Comparison of ENCODE assay signal across 14 mouse cellular contexts in the genomic region with DNA sequence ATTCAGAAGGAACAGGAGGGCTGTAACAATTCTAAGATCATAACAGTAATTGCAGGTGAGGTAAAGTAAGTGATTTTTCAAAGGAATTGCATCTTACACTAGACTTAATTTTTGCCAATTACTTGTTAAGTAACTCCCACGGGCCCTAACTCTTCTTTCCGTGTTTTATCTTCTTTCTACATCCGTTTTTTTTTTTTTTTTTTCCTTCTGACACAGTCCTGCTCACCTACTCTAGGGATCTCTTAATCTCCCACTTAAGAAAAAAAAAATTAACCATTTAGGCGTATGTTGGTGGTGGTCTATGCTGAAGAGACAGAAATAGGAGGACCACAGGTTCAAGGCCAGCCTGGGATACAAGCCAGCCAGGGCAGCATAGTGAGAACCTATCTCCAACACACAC. TPM values are rescaled to one million over a fixed set of nuclear protein-coding genes. Genes with fewer than 3 reads are reported as not detected.
A peak's percentile ranks its signal among the peaks of the same experiment; 100 is the strongest.
DNase-seq lines count a peak whose midpoint lies in the region; ATAC-seq and TF ChIP-seq lines count a peak whose summit lies in the region.
"Had no signal": no experiment of that assay in that cellular context is flagged by ENCODE, and none has a peak within 500 bp of the region (broad histone marks: within the 10 kb centered on the region; RNA-seq: fewer than 3 reads in every experiment).

No protein-coding gene starts in this region.

- WGBS in heart, postnatal 0 days, result 40% methylated on average over 4 of the region's 4 CpGs
- 40% methylated on average over 4 of the region's 4 CpGs for WGBS in heart, embryonic 11.5 days (ENCODE audit: insufficient replicate concordance)
- 81% methylated on average over 4 of the region's 4 CpGs for WGBS in midbrain, embryonic 10.5 days
- 74% methylated on average over 4 of the region's 4 CpGs for WGBS in midbrain, embryonic 13.5 days
- WGBS in embryonic facial prominence, embryonic 10.5 days, result 75% methylated on average over 4 of the region's 4 CpGs
- WGBS in liver, postnatal 0 days (ENCODE audit: insufficient replicate concordance), result 47% methylated on average over 4 of the region's 4 CpGs

- no peaks in the 10 kb centered on the region for H3K27me3 ChIP-seq in heart, postnatal 0 days (ENCODE audit: control insufficient read depth, insufficient read depth, low read length)
- no peaks in the 10 kb centered on the region for H3K27me3 ChIP-seq in heart, embryonic 11.5 days (ENCODE audit: control insufficient read depth, insufficient read depth, low read length)
- H3K27me3 ChIP-seq in midbrain, embryonic 10.5 days (ENCODE audit: low read depth, poor library complexity, severe bottlenecking), result no peaks in the 10 kb centered on the region
- H3K27me3 ChIP-seq in midbrain, embryonic 13.5 days, result 0 out of 2 replicates have a peak, but pooled peaks cover 6% of the 10 kb centered on the region
- no peaks in the 10 kb centered on the region for H3K27me3 ChIP-seq in embryonic facial prominence, embryonic 10.5 days (replicated peaks; ENCODE audit: low read depth, poor library complexity, severe bottlenecking)
- H3K27me3 ChIP-seq in liver, postnatal 0 days (ENCODE audit: insufficient read depth, low read length), result no peaks in the 10 kb centered on the region
- H3K27me3 ChIP-seq: intestine, embryonic 15.5 days; liver, embryonic 13.5 days had no signal

- no peak overlapping the region for H3K9ac ChIP-seq in heart, postnatal 0 days (replicated peaks; ENCODE audit: low read depth, low read length)
- H3K9ac ChIP-seq in heart, embryonic 11.5 days (ENCODE audit: low read depth, low read length), result no peak overlapping the region
- no peak overlapping the region for H3K9ac ChIP-seq in midbrain, embryonic 13.5 days (replicated peaks)
- H3K9ac ChIP-seq in liver, postnatal 0 days (replicated peaks), result no peak overlapping the region

- H3K4me3 ChIP-seq in heart, postnatal 0 days (ENCODE audit: low read depth, low read length), result no peak overlapping the region
- no peak overlapping the region for H3K4me3 ChIP-seq in heart, embryonic 11.5 days (ENCODE audit: low read depth, low read length)
- H3K4me3 ChIP-seq in midbrain, embryonic 10.5 days, result peak overlapping the region; percentile 89; the same call in 1 of the 2 replicates
- no peak overlapping the region for H3K4me3 ChIP-seq in midbrain, embryonic 13.5 days (replicated peaks)
- peak overlapping the region; percentile 92; the same call in 1 of the 2 replicates for H3K4me3 ChIP-seq in embryonic facial prominence, embryonic 10.5 days
- H3K4me3 ChIP-seq in liver, postnatal 0 days (ENCODE audit: low read depth, low read length), result no peak overlapping the region; the same call in 1 of the 2 replicates

- no peak for TF ChIP-seq CTCF in heart, postnatal 0 days (IDR thresholded peaks at IDR 0.05; ENCODE audit: low read depth)
- no peak for TF ChIP-seq CTCF in liver, postnatal 0 days (IDR thresholded peaks at IDR 0.05; ENCODE audit: low read depth)

- H3K4me2 ChIP-seq in heart, postnatal 0 days (ENCODE audit: low read depth, low read length), result peak overlapping the region; percentile 76; the same call in 1 of the 2 replicates
- no peak overlapping the region for H3K4me2 ChIP-seq in heart, embryonic 11.5 days
- H3K4me2 ChIP-seq in midbrain, embryonic 13.5 days (replicated peaks), result no peak overlapping the region
- peak overlapping the region; percentile 93; the same call in 1 of the 2 replicates for H3K4me2 ChIP-seq in liver, postnatal 0 days (ENCODE audit: low read depth, low read length)

- H3K4me1 ChIP-seq in heart, postnatal 0 days (ENCODE audit: control insufficient read depth, insufficient read depth), result no peaks in the 10 kb centered on the region
- H3K4me1 ChIP-seq in heart, embryonic 11.5 days (ENCODE audit: control insufficient read depth, insufficient read depth, low read length), result no peaks in the 10 kb centered on the region
- peaks cover 25% of the 10 kb centered on the region for H3K4me1 ChIP-seq in midbrain, embryonic 10.5 days
- H3K4me1 ChIP-seq in midbrain, embryonic 13.5 days (replicated peaks), result peaks cover 9% of the 10 kb centered on the region; the same call in 1 of the 2 replicates
- H3K4me1 ChIP-seq in embryonic facial prominence, embryonic 10.5 days, result peaks cover 11% of the 10 kb centered on the region
- 0 out of 2 replicates have a peak, but pooled peaks cover 6% of the 10 kb centered on the region for H3K4me1 ChIP-seq in liver, postnatal 0 days (ENCODE audit: insufficient read depth)
- H3K4me1 ChIP-seq: intestine, embryonic 15.5 days had no signal

- no peak for TF ChIP-seq EP300 in heart, postnatal 0 days (IDR thresholded peaks at IDR 0.05; ENCODE audit: low read depth)
- no peak for TF ChIP-seq EP300 in liver, postnatal 0 days (IDR thresholded peaks at IDR 0.05; ENCODE audit: low read depth)

- H3K27ac ChIP-seq in heart, postnatal 0 days (ENCODE audit: low read depth), result no peak overlapping the region
- no peak overlapping the region for H3K27ac ChIP-seq in heart, embryonic 11.5 days (ENCODE audit: low read depth, low read length)
- no peak overlapping the region for H3K27ac ChIP-seq in midbrain, embryonic 10.5 days (replicated peaks)
- H3K27ac ChIP-seq in midbrain, embryonic 13.5 days, result no peak overlapping the region
- no peak overlapping the region for H3K27ac ChIP-seq in embryonic facial prominence, embryonic 10.5 days (replicated peaks)
- no peak overlapping the region for H3K27ac ChIP-seq in liver, postnatal 0 days (ENCODE audit: low read depth)
- H3K27ac ChIP-seq: intestine, embryonic 15.5 days had no signal

- no peak for DNase-seq in heart, postnatal 0 days (ENCODE audit: low spot score)
- DNase-seq in midbrain, embryonic 10.5 days (ENCODE audit: low spot score), result no peak
- no peak for DNase-seq in embryonic facial prominence, embryonic 10.5 days (ENCODE audit: low spot score)
- DNase-seq in liver, postnatal 0 days, result no peak
- DNase-seq in kidney, postnatal 14 days, result no peak
- DNase-seq: adrenal gland, postnatal 10 days; embryo, embryonic 11 days; gastrocnemius, postnatal 36 days; layer of hippocampus, adult 9-11 months; liver, embryonic 13.5 days; retina, postnatal 1 day had no signal

- no peaks in the 10 kb centered on the region for H3K9me3 ChIP-seq in heart, postnatal 0 days (replicated peaks; ENCODE audit: control insufficient read depth, low read length)
- no peaks in the 10 kb centered on the region for H3K9me3 ChIP-seq in heart, embryonic 11.5 days (replicated peaks; ENCODE audit: control insufficient read depth, low read length)
- H3K9me3 ChIP-seq in midbrain, embryonic 10.5 days (replicated peaks), result no peaks in the 10 kb centered on the region
- no peaks in the 10 kb centered on the region for H3K9me3 ChIP-seq in midbrain, embryonic 13.5 days
- H3K9me3 ChIP-seq in embryonic facial prominence, embryonic 10.5 days, result no peaks in the 10 kb centered on the region
- H3K9me3 ChIP-seq in liver, postnatal 0 days (ENCODE audit: low read length), result no peaks in the 10 kb centered on the region
- H3K9me3 ChIP-seq: intestine, embryonic 15.5 days; liver, embryonic 13.5 days had no signal

- peaks cover 5% of the 10 kb centered on the region; the same call in 1 of the 2 replicates for H3K36me3 ChIP-seq in heart, postnatal 0 days (replicated peaks; ENCODE audit: control insufficient read depth, insufficient read depth, low read length)
- H3K36me3 ChIP-seq in heart, embryonic 11.5 days (ENCODE audit: control insufficient read depth, insufficient read depth, low read length), result no peaks in the 10 kb centered on the region
- H3K36me3 ChIP-seq in midbrain, embryonic 10.5 days, result no peaks in the 10 kb centered on the region
- no peaks in the 10 kb centered on the region for H3K36me3 ChIP-seq in midbrain, embryonic 13.5 days
- 0 out of 2 replicates have a peak, but pooled peaks cover 5% of the 10 kb centered on the region for H3K36me3 ChIP-seq in embryonic facial prominence, embryonic 10.5 days (replicated peaks)
- no peaks in the 10 kb centered on the region for H3K36me3 ChIP-seq in liver, postnatal 0 days (replicated peaks; ENCODE audit: insufficient read depth, low read length)
- H3K36me3 ChIP-seq: intestine, embryonic 15.5 days; liver, embryonic 13.5 days had no signal

- ATAC-seq in heart, postnatal 0 days (ENCODE audit: insufficient read depth, low read depth), result no peak
- no peak for ATAC-seq in heart, embryonic 11.5 days (replicated peaks; ENCODE audit: insufficient number of reproducible peaks, low FRiP score, low TSS enrichment)
- no peak for ATAC-seq in midbrain, embryonic 13.5 days
- ATAC-seq in liver, postnatal 0 days, result no peak

RNA-seq across cellular contexts. Expression of a gene that starts 1.2 kb away (rescaled TPM):
- 14.5 and 24.3 TPM in 2 replicates for total RNA-seq in heart, postnatal 0 days (2014; rRNA removed; ENCODE audit: low replicate concordance)
- polyA plus RNA-seq in heart, postnatal 0 days (2015; fragmentation: Nextera tagmentation; extraction: Ambion mirVana), result 29.7 and 32.2 TPM in 2 replicates
- 20.9 and 22.1 TPM in 2 replicates for polyA plus RNA-seq in heart, embryonic 11.5 days (2014; fragmentation: Nextera tagmentation; extraction: Ambion mirVana)
- 32.2 and 33.7 TPM in 2 replicates for polyA plus RNA-seq in midbrain, embryonic 10.5 days (2016; fragmentation: Nextera tagmentation; extraction: Ambion mirVana)
- polyA plus RNA-seq in midbrain, embryonic 13.5 days (2015; fragmentation: Nextera tagmentation; extraction: Ambion mirVana), result 33.5 and 34.9 TPM in 2 replicates
- 23.4 and 25.2 TPM in 2 replicates for polyA plus RNA-seq in embryonic facial prominence, embryonic 10.5 days (2016; fragmentation: Nextera tagmentation; extraction: Ambion mirVana)
- 8.2 and 8.5 TPM in 2 replicates for polyA plus RNA-seq in liver, postnatal 0 days (2015; fragmentation: Nextera tagmentation; extraction: Ambion mirVana)

Comparison
In these comparisons a context has a peak if more than half of its experiments do, and no peak if none do; other contexts are left out.
1. H3K4me2 ChIP-seq: peak in heart, postnatal 0 days (single experiment) and liver, postnatal 0 days (single experiment); none in heart, embryonic 11.5 days (single experiment) and midbrain, embryonic 13.5 days (single experiment).
2. H3K4me3 ChIP-seq: peak in midbrain, embryonic 10.5 days (single experiment) and embryonic facial prominence, embryonic 10.5 days (single experiment); none in heart, postnatal 0 days (single experiment), heart, embryonic 11.5 days (single experiment), midbrain, embryonic 13.5 days (single experiment) and liver, postnatal 0 days (single experiment).